Mouse (Mus musculus) liver, adult 2 months (tissue): ENCODE measurements around the gene 9130023H24Rik. TPM values are rescaled to one million over a fixed set of nuclear protein-coding genes. Genes with fewer than 3 reads are reported as not detected.
A peak's percentile ranks its signal among the peaks of the same experiment; 100 is the strongest.

ENCODE experiments used
- DNase-seq: peaks from one replicate; pipeline ENCODE4 v3.0.0-alpha.2; 2011; ENCODE audit warnings: low read depth, low spot score; ENCODE audit errors: extremely low read depth
- H3K27ac ChIP-seq: fragments of 200-500 bp; replicated peaks from 2 replicates; pipeline ENCODE4 v1.5.1; 2012; ENCODE audit warnings: low read depth, mild to moderate bottlenecking, control low read depth, inconsistent platforms, low read length; ENCODE audit not compliant: insufficient read depth
- H3K27me3 ChIP-seq: fragments of 200-500 bp; 2 replicates; pipeline ENCODE4 v1.6.1; 2012; ENCODE audit warnings: mild to moderate bottlenecking, moderate library complexity, low read length, inconsistent platforms; ENCODE audit not compliant: control insufficient read depth, insufficient read depth
- H3K36me3 ChIP-seq: fragments of 200-500 bp; 2 replicates; pipeline ENCODE4 v1.6.1; 2012; ENCODE audit warnings: low read length, inconsistent platforms; ENCODE audit not compliant: control insufficient read depth, insufficient read depth
- H3K4me1 ChIP-seq: fragments of 200-500 bp; 2 replicates; pipeline ENCODE4 v1.6.1; 2011; ENCODE audit warnings: low read length; ENCODE audit not compliant: control insufficient read depth, insufficient read depth
- H3K4me3 ChIP-seq: fragments of 200-500 bp; 2 replicates; pipeline ENCODE4 v1.5.1; 2011; ENCODE audit warnings: low read depth, mild to moderate bottlenecking, control low read depth, low read length, moderate library complexity; ENCODE audit not compliant: insufficient read depth
- H3K79me2 ChIP-seq: fragments of 200-500 bp; 2 replicates; pipeline ENCODE4 v1.6.1; 2012; ENCODE audit warnings: inconsistent platforms, mild to moderate bottlenecking, low read length, moderate library complexity; ENCODE audit not compliant: control insufficient read depth, insufficient read depth
- H3K9ac ChIP-seq: fragments of 200-500 bp; 2 replicates; pipeline ENCODE4 v1.6.1; 2012; ENCODE audit warnings: low read depth, mild to moderate bottlenecking, control low read depth, inconsistent platforms, low read length
- CTCF ChIP-seq: fragments of 200-500 bp; IDR thresholded peaks from 2 replicates; pipeline ENCODE4 v1.5.1; 2011; ENCODE audit warnings: low read depth, low read length, control low read depth
- POLR2A ChIP-seq: fragments of 200-500 bp; IDR thresholded peaks from 2 replicates; pipeline ENCODE4 v1.6.1; 2011; ENCODE audit warnings: low read length, control low read depth; ENCODE audit not compliant: insufficient read depth; ENCODE audit errors: extremely low read depth
- WGBS: fragments of 180-500 bp; shearing (Covaris S2); methylation state at CpG from one replicate; pipeline ENCODE4 v1.1.7; 2018; 5-methylcytosine and 5-hydroxymethylcytosine counted together
- polyA plus RNA-seq: library from polyadenylated mRNA; depleted of rRNA; stranded (reverse); fragments of >200 nt; gene quantifications from 2 replicates; pipeline ENCODE4 v1.2.3, GENCODE M21; 2012; rRNA removed
- total RNA-seq: library from RNA; depleted of rRNA; stranded (reverse); fragments of >200 nt; gene quantifications from 2 replicates; pipeline ENCODE4 v1.2.3, GENCODE M21; 2014; rRNA removed

Gene 9130023H24Rik
- total RNA-seq = 1.8 and 2.4 TPM in 2 replicates
- polyA plus RNA-seq = 0.91 and 1.4 TPM in 2 replicates

GRCm38 (mm10) chr7:128237927-128238778 is at the start of gene 9130023H24Rik:
Gene 9130023H24Rik (minus strand): TSS chr7:128238031.
- peak; percentile 92 for DNase-seq
- TF ChIP-seq CTCF (no peak), POLR2A (peak; percentile 32; the same call in 1 of the 2 replicates)
- peak within 1 kb of the TSS; percentile 90 for H3K9ac ChIP-seq
- H3K27ac ChIP-seq = peak within 1 kb of the TSS; percentile 88
- H3K4me3 ChIP-seq = peak within 1 kb of the TSS; percentile 70
- no peaks in the 10 kb centered on the region for H3K27me3 ChIP-seq
- WGBS = under 1% methylated on average over 72 of the region's 72 CpGs
- H3K4me1 ChIP-seq = peaks cover 19% of the 10 kb centered on the region
- H3K79me2 ChIP-seq = no peaks in the 10 kb centered on the region
- no peaks in the 10 kb centered on the region for H3K36me3 ChIP-seq

- Histone ChIP-seq H3K36me3 (peaks cover 19% of the 10 kb centered on the region), H3K27me3 (no peaks in the 10 kb centered on the region), H3K4me3 (no peak overlapping the region), H3K9ac (no peak overlapping the region), H3K4me1 (peaks cover 7% of the 10 kb centered on the region), H3K79me2 (no peaks in the 10 kb centered on the region), H3K27ac (no peak overlapping the region)
- 82% methylated on average over 8 of the region's 8 CpGs for WGBS
- DNase-seq = no peak
- TF ChIP-seq POLR2A (no peak), CTCF (no peak)
Measured at GRCm38 (mm10) chr7:128285060-128285459, 47.2 kb upstream of the 9130023H24Rik start.

DNA sequence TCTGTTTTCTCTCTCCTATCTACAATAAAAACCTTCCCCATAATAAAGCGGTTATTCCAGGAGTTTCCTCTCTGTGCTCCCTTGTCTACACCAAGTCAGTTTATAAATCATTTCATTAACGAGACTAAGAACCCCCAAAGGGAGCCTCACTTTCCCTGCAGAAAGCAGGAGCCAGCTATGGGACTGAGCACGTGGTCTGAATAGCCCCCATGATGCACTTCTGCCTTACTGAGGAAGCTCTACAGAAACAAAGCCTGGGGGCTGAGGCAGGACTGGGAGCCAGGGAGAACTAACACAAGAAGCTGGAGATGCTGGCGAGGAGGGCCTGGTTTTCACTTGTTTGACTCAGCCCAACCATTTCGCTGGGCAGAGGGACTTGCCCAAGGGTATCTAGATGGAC is 46.2 kb upstream of the 9130023H24Rik start:
- Histone ChIP-seq H3K9ac (no peak overlapping the region), H3K27ac (no peak overlapping the region), H3K4me1 (peaks cover 7% of the 10 kb centered on the region)

DNA sequence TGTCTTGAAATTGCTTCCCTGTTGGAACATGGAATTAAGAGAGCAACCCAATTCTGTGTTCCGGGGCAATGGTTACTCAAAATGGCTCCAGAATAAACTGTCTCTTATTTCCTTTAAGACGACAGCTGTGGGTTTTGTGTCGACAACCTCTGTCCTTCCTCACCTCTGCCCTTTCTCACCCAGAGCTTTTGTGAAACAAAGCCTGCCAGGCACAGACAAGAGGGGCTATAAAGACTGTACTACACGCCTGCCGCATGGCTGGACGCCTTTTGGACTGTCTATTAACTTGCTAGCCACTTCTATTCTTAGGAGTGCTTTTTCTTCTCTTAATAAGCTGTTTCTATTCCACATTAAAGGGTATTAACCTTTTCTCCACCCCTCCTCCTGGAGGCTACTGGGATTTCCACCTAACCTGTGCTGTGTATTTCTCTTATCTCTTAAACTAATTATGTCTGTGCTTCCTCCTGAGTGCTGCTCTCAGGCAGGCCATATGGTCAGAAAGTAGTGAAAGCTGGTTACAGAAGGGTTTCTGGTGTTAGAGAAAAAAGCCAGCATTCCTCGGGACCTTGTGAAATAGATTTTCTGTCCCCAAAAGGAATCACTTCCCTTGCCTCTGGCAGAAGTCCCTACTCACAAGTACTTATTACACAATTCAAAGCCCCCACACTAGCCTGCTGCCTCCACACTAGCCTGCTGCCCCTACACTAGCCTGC is 44.9 kb upstream of the 9130023H24Rik start:
- Histone ChIP-seq H3K4me3 (no peak overlapping the region), H3K79me2 (no peaks in the 10 kb centered on the region), H3K9ac (no peak overlapping the region), H3K4me1 (no peaks in the 10 kb centered on the region), H3K36me3 (peaks cover 30% of the 10 kb centered on the region), H3K27me3 (no peaks in the 10 kb centered on the region), H3K27ac (no peak overlapping the region)
- DNase-seq = no peak
- 83% methylated on average over 7 of the region's 7 CpGs for WGBS
- TF ChIP-seq CTCF (no peak), POLR2A (no peak)

More for the DNA sequence above, 46.2 kb upstream of the 9130023H24Rik start:
- no peak for DNase-seq
- Histone ChIP-seq H3K4me3 (no peak overlapping the region), H3K27me3 (no peaks in the 10 kb centered on the region), H3K36me3 (peaks cover 26% of the 10 kb centered on the region), H3K79me2 (no peaks in the 10 kb centered on the region)
- TF ChIP-seq CTCF (no peak), POLR2A (no peak)
- 89% methylated on average over 5 of the region's 5 CpGs for WGBS

- H3K27me3 ChIP-seq = no peaks in the 10 kb centered on the region
- no peak overlapping the region for H3K9ac ChIP-seq
- no peak for DNase-seq
- H3K79me2 ChIP-seq = no peaks in the 10 kb centered on the region
- no peak overlapping the region for H3K4me3 ChIP-seq
- 96% methylated on average over 11 of the region's 11 CpGs for WGBS
- H3K27ac ChIP-seq = no peak overlapping the region
- no peak for TF ChIP-seq POLR2A
- TF ChIP-seq CTCF = no peak
- H3K4me1 ChIP-seq = no peaks in the 10 kb centered on the region
- H3K36me3 ChIP-seq = peaks cover 27% of the 10 kb centered on the region
Measured at GRCm38 (mm10) chr7:128281765-128282164, 43.9 kb upstream of the 9130023H24Rik start.

GRCm38 (mm10) chr7:128279750-128280149 is 41.9 kb upstream of the 9130023H24Rik start:
- no peak for DNase-seq
- H3K36me3 ChIP-seq = peaks cover 41% of the 10 kb centered on the region

More at GRCm38 (mm10) chr7:128279750-128280149, 41.9 kb upstream of the 9130023H24Rik start:
- no peak overlapping the region for H3K27ac ChIP-seq
- TF ChIP-seq POLR2A (no peak), CTCF (no peak)
- no peaks in the 10 kb centered on the region for H3K4me1 ChIP-seq
- WGBS = 97% methylated on average over 4 of the region's 4 CpGs
- no peaks in the 10 kb centered on the region for H3K79me2 ChIP-seq
- no peaks in the 10 kb centered on the region for H3K27me3 ChIP-seq
- H3K9ac ChIP-seq = no peak overlapping the region
- H3K4me3 ChIP-seq = no peak overlapping the region
